Mouse (Mus musculus) heart, embryonic 11.5 days (tissue): Measurements from ENCODE around the gene Asb2. TPM values are rescaled to one million over a fixed set of nuclear protein-coding genes. Genes with fewer than 3 reads are reported as not detected.
A peak's percentile ranks its signal among the peaks of the same experiment; 100 is the strongest.

Experiments
- ATAC-seq: fragments of 200-750 bp; cut with Nextera tagmentation; replicated peaks from 2 replicates; pipeline ENCODE4 v1.8.0; 2017; ENCODE audit warnings: moderate library complexity; ENCODE audit not compliant: insufficient number of reproducible peaks, low FRiP score, low TSS enrichment
- H3K27ac ChIP-seq: fragments of 300-500 bp; sonication (generic); 2 replicates; pipeline ENCODE4 v1.5.1; 2014; ENCODE audit warnings: mild to moderate bottlenecking, low read depth, low read length
- H3K27me3 ChIP-seq: fragments of 300-500 bp; sonication (generic); 2 replicates; pipeline ENCODE4 v1.6.1; 2014; ENCODE audit warnings: mild to moderate bottlenecking, low read length, mixed read lengths; ENCODE audit not compliant: control insufficient read depth, insufficient read depth
- H3K36me3 ChIP-seq: fragments of 300-500 bp; sonication (generic); 2 replicates; pipeline ENCODE4 v1.6.1; 2014; ENCODE audit warnings: mild to moderate bottlenecking, low read length, moderate library complexity, mixed read lengths; ENCODE audit not compliant: control insufficient read depth, insufficient read depth
- H3K4me1 ChIP-seq: fragments of 300-500 bp; sonication (generic); 2 replicates; pipeline ENCODE4 v1.6.1; 2014; ENCODE audit warnings: low read length; ENCODE audit not compliant: control insufficient read depth, insufficient read depth
- H3K4me2 ChIP-seq: fragments of 300-500 bp; sonication (generic); 2 replicates; pipeline ENCODE4 v1.6.1; 2014; ENCODE audit warnings: mild to moderate bottlenecking, moderate library complexity
- H3K4me3 ChIP-seq: fragments of 300-500 bp; sonication (generic); 2 replicates; pipeline ENCODE4 v1.5.1; 2014; ENCODE audit warnings: low read depth, low read length
- H3K9ac ChIP-seq: fragments of 300-500 bp; sonication (generic); 2 replicates; pipeline ENCODE4 v1.6.1; 2014; ENCODE audit warnings: mild to moderate bottlenecking, low read depth, low read length, moderate library complexity
- H3K9me3 ChIP-seq: fragments of 300-500 bp; sonication (generic); replicated peaks from 2 replicates; pipeline ENCODE4 v1.6.1; 2016; ENCODE audit warnings: low read length; ENCODE audit not compliant: control insufficient read depth
- WGBS: fragments of 180-500 bp; shearing (Covaris S2); extraction: QIAGEN DNeasy Blood & Tissue Kit; methylation state at CpG from one replicate; pipeline ENCODE4 v1.1.7; 2014; ENCODE audit not compliant: insufficient replicate concordance; 5-methylcytosine and 5-hydroxymethylcytosine counted together
- polyA plus RNA-seq: library from polyadenylated mRNA; unstranded; fragments of >200 nt; fragmentation: Nextera tagmentation; extraction: Ambion mirVana; gene quantifications from 2 replicates; pipeline ENCODE4 v1.2.1, GENCODE M21; 2014

Gene Asb2
- polyA plus RNA-seq, 1 experiment from 2014 or later = 225 TPM

GRCm38 (mm10) chr12:103388505-103389347, 32.9 kb upstream of the Asb2 start, which contains the start of gene Otub2:
Gene Otub2, plus strand, starts transcription at chr12:103388682.
- H3K4me2 ChIP-seq = peak within 1 kb of the TSS; percentile 81
- peak within 1 kb of the TSS; percentile 72 for H3K27ac ChIP-seq
- H3K4me3 ChIP-seq = peak within 1 kb of the TSS; percentile 77
- H3K36me3 ChIP-seq = no peaks in the 10 kb centered on the region
- peaks cover 37% of the 10 kb centered on the region for H3K4me1 ChIP-seq
- no peaks in the 10 kb centered on the region for H3K9me3 ChIP-seq
- WGBS = under 1% methylated on average over 58 of the region's 58 CpGs
- peak; percentile 94 for ATAC-seq
- peak within 1 kb of the TSS; percentile 87 for H3K9ac ChIP-seq
- H3K27me3 ChIP-seq = no peaks in the 10 kb centered on the region

GRCm38 (mm10) chr12:103380226-103380625, 24.4 kb upstream of the Asb2 start:
- Histone ChIP-seq H3K36me3 (no peaks in the 10 kb centered on the region), H3K9me3 (no peaks in the 10 kb centered on the region), H3K4me3 (no peak overlapping the region), H3K27me3 (no peaks in the 10 kb centered on the region), H3K9ac (no peak overlapping the region), H3K4me1 (no peaks in the 10 kb centered on the region), H3K27ac (no peak overlapping the region), H3K4me2 (no peak overlapping the region)
- no peak for ATAC-seq
- 73% methylated on average over 4 of the region's 4 CpGs for WGBS

- Histone ChIP-seq H3K27me3 (no peaks in the 10 kb centered on the region), H3K4me2 (no peak overlapping the region), H3K27ac (no peak overlapping the region)
These were observed 21.0 kb upstream of the Asb2 start for GRCm38 (mm10) chr12:103376774-103377173.

GRCm38 (mm10) chr12:103376124-103376523, 20.3 kb upstream of the Asb2 start:
- Histone ChIP-seq H3K9me3 (no peaks in the 10 kb centered on the region), H3K9ac (no peak overlapping the region), H3K36me3 (no peaks in the 10 kb centered on the region), H3K4me2 (no peak overlapping the region), H3K27ac (no peak overlapping the region), H3K4me1 (no peaks in the 10 kb centered on the region), H3K4me3 (no peak overlapping the region), H3K27me3 (no peaks in the 10 kb centered on the region)
- WGBS = 66% methylated on average over 5 of the region's 5 CpGs
- no peak for ATAC-seq

More at GRCm38 (mm10) chr12:103376774-103377173, 21.0 kb upstream of the Asb2 start:
- no peaks in the 10 kb centered on the region for H3K9me3 ChIP-seq
- no peak overlapping the region for H3K9ac ChIP-seq
- ATAC-seq = no peak
- no peaks in the 10 kb centered on the region for H3K4me1 ChIP-seq
- H3K36me3 ChIP-seq = no peaks in the 10 kb centered on the region
- no peak overlapping the region for H3K4me3 ChIP-seq
- 54% methylated on average over 4 of the region's 4 CpGs for WGBS

GRCm38 (mm10) chr12:103373530-103374236, 17.9 kb upstream of the Asb2 start:
- Histone ChIP-seq H3K9me3 (no peaks in the 10 kb centered on the region), H3K27ac (no peak overlapping the region), H3K4me1 (no peaks in the 10 kb centered on the region), H3K27me3 (no peaks in the 10 kb centered on the region; the same call in 1 of the 2 replicates), H3K4me2 (no peak overlapping the region), H3K9ac (no peak overlapping the region), H3K4me3 (no peak overlapping the region), H3K36me3 (no peaks in the 10 kb centered on the region)
- WGBS = 44% methylated on average over 8 of the region's 8 CpGs
- ATAC-seq = peak; percentile 44; the same call in 1 of the 2 replicates

- no peak for ATAC-seq
- H3K9ac ChIP-seq = no peak overlapping the region
- no peaks in the 10 kb centered on the region; the same call in 1 of the 2 replicates for H3K27me3 ChIP-seq
- H3K4me1 ChIP-seq = peaks cover 7% of the 10 kb centered on the region
- no peaks in the 10 kb centered on the region for H3K36me3 ChIP-seq
- 28% methylated on average over 6 of the region's 6 CpGs for WGBS
- no peaks in the 10 kb centered on the region for H3K9me3 ChIP-seq
- H3K27ac ChIP-seq = no peak overlapping the region
- no peak overlapping the region for H3K4me3 ChIP-seq
- H3K4me2 ChIP-seq = no peak overlapping the region
These were observed 15.9 kb upstream of the Asb2 start for GRCm38 (mm10) chr12:103371711-103372110.

- no peak for ATAC-seq
- Histone ChIP-seq H3K4me2 (no peak overlapping the region), H3K9ac (no peak overlapping the region), H3K36me3 (no peaks in the 10 kb centered on the region), H3K9me3 (no peaks in the 10 kb centered on the region), H3K27me3 (no peaks in the 10 kb centered on the region; the same call in 1 of the 2 replicates), H3K4me1 (peaks cover 7% of the 10 kb centered on the region), H3K4me3 (no peak overlapping the region), H3K27ac (no peak overlapping the region)
- WGBS = 68% methylated on average over 4 of the region's 4 CpGs
These were observed 15.1 kb upstream of the Asb2 start for GRCm38 (mm10) chr12:103370861-103371260.

- Histone ChIP-seq H3K36me3 (no peaks in the 10 kb centered on the region), H3K27ac (no peak overlapping the region), H3K4me1 (peaks cover 7% of the 10 kb centered on the region), H3K27me3 (no peaks in the 10 kb centered on the region; the same call in 1 of the 2 replicates), H3K9ac (no peak overlapping the region), H3K9me3 (no peaks in the 10 kb centered on the region), H3K4me2 (no peak overlapping the region), H3K4me3 (no peak overlapping the region)
- no peak for ATAC-seq
- WGBS = 66% methylated on average over 2 of the region's 2 CpGs
These were observed 13.0 kb upstream of the Asb2 start for GRCm38 (mm10) chr12:103368777-103369176.
